Mouse (Mus musculus): Measurements from ENCODE around the gene Misp.

Gene Misp

GRCm38 (mm10) chr10:79820782-79821181 is at the start of gene Misp:
Gene Misp, plus strand, starts transcription at chr10:79820989.
- DNase-seq: peak; percentile 59

- DNase-seq: no peak
Observed at GRCm38 (mm10) chr10:79772320-79772719, 48.5 kb upstream of the Misp start.

GRCm38 (mm10) chr10:79773208-79773607 is 47.6 kb upstream of the Misp start:
- no peak for DNase-seq

GRCm38 (mm10) chr10:79774486-79775279 is 46.1 kb upstream of the Misp start:
- no peak for DNase-seq

GRCm38 (mm10) chr10:79777103-79777531 is 43.7 kb upstream of the Misp start, which contains the start of gene Fstl3:
Gene Fstl3, plus strand, starts transcription at chr10:79777272.
- no peak for DNase-seq

DNA sequence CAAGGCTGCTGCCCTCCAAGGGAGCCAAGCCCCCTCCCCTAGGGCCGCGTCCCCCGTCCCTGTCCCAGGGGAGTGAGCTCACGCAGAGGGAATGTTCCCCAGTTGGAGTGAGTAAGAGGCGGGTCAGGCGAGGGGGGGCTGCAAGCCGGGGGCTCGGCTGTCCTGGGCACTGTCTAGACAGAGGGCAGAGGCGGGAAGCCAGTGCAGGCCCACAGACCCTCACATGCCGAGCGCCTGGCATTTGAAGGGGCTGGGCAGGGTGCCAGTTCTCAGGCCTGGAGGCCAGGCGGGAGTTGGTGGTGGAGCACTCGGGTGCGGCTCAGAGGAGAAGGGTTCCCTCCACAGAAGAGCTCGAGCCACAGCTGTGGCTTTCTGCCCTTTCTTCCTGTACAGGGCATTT is 42.8 kb upstream of the Misp start:
- no peak for DNase-seq

GRCm38 (mm10) chr10:79779193-79779592 is 41.6 kb upstream of the Misp start:
- no peak for DNase-seq

GRCm38 (mm10) chr10:79779784-79780663 is 40.8 kb upstream of the Misp start:
- peak; percentile 100 for DNase-seq

DNA sequence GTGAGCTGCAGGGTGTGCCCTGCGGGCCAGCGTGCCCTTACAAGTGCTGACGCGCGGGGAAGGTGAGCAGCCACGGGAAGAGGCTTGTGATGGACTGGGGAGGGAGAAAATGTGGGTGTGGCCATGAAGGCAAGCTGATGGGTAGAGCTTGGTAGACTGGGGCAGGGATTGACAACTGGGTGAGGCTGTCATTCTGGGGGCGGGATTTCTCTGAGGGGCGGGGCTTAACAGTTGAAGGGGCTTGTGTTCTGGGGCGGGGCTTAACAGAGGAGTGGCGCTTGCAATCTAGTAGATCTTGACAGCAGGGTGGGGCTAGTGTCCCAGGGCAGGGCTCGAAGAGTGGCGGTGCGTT is 40.1 kb upstream of the Misp start:
- no peak for DNase-seq

- DNase-seq: no peak
Observed at GRCm38 (mm10) chr10:79781139-79781538, 39.6 kb upstream of the Misp start.

- DNase-seq: no peak
Observed at GRCm38 (mm10) chr10:79781956-79782355, 38.8 kb upstream of the Misp start.

- no peak for DNase-seq
Observed at GRCm38 (mm10) chr10:79783050-79783449, 37.7 kb upstream of the Misp start.

DNA sequence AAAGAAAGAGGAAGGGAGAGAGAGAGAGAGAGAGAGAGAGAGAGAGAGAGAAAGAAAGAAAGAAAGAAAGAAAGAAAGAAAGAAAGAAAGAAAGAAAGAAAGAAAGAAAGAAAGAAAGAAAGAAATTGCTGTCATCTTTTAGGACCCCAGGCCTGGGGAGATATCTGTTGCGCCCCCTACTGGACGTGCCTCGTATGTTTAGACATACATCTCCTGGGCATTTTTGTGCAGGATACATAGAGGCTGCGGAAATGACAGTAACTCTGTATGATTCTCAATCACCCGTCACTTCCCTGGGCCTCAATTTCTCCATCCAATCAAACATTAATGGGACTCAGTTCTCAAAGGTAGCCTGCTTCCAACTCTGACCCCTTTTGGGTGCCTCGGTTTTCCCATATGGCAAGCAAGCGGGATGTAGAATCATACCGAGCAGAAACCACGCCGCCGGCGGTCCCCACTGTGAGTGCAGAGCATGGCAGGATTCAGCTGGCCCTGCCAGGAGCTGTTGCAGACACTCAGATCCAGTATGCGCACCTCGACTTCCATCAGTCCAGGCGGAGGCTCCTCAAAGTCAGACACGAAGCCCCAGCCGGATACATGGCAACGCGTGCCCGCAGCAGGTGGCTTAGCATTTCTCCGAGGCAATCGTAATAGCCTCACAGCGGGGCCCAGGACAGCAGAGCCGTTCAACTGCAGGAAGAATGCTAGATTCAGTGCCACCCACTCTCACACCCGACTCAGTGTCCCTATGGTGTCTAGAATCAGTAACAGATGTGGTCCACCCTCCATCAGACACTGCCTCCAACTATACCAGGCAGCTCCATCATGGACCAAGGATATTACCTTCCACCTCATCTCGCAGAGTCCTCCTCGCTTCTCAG is 36.6 kb upstream of the Misp start:
- DNase-seq: no peak

GRCm38 (mm10) chr10:79788386-79789158 is 32.2 kb upstream of the Misp start:
- peak; percentile 89 for DNase-seq

DNA sequence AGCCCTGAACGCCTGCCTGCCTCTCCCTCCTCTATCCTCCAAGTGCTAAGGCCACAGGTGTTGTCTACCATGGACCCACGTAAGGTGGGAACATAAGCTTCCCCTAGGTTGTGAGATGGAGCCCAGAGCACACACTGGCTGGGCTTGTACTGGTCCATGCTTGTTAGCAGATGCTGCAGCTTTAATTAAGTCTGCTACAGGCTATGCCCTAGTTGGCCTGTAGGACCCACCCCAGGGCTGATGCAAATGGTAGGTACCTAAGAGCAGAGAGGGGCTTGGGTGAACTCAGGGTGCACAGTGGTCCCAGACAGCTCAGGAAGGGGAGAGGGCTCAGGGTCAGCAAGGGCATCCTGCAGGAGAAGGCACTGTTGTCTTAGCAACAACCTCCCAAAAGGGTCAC is 31.2 kb upstream of the Misp start:
- no peak for DNase-seq

GRCm38 (mm10) chr10:79790861-79791260 is 29.9 kb upstream of the Misp start, which contains the start of gene Prss57:
Gene Prss57, minus strand, starts transcription at chr10:79790961.
- DNase-seq: no peak

GRCm38 (mm10) chr10:79792339-79793040 is 28.3 kb upstream of the Misp start:
- no peak for DNase-seq

- DNase-seq: peak; percentile 93
Observed at GRCm38 (mm10) chr10:79793051-79793737, 27.6 kb upstream of the Misp start, which contains the start of gene Palm. Gene Palm, plus strand, starts transcription at chr10:79793572.

DNA sequence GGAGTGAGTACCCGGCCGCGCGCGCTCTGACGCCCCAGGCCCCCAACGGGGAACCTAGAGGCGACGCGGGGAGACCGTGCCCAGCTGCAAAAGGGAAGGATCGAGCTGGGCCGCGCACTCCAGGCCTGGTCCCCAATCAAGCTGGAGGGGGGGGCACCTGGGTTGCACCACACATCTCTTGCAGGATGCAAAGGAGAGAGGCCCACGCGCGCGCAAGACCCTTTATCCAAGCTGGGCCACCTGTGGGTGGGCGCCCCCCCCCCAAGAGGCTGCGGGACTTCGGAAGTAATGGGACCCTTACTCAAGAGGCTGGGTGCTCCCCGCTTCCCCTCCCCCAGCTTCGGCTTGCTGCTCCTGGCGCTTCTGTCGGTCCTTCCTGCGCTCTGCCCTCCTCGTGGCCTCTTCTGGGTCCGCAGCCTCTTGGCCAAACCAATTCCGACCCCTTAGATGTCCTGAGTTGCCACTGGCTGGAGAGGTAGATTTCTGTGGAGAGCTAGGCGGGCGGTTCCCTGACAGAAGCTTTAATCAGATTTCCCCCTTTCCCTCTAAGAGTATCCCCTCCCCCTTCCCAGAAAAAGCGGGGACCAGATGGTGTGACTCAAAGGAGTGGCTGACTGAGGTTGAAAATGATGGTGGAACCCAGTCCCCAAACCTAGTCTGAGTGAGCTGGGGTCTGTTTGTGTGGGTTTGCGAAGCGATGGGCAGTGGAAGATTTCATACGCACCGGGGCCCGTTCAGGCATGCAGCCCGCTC is 26.9 kb upstream of the Misp start:
- DNase-seq: peak; percentile 49

DNA sequence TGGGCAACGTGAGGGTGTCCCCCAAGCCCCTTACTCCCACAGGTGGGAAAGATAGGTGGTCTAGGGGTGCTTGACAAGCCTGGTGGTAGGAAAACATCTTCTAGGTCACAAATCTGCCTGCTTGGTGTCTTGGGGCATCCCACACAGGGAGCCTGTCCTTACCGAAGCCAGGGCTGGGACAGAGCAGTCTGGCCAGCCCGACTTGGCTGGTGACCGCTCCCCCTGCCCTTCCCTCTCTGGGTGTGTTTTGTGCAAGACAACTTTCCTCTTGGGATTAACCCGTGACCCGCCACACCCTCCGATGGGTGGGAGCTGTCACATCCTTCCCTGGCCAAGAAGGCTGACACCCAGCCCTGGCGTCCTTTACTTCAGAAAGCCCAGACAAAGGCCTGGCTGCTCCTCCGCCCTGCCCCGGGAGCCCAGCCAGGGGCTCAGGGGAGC is 26.3 kb upstream of the Misp start:
- DNase-seq: peak; percentile 93

Measured in kidney, adult 9 months (tissue).